ENCODE assay signal across 12 mouse cellular contexts in the genomic region with DNA sequence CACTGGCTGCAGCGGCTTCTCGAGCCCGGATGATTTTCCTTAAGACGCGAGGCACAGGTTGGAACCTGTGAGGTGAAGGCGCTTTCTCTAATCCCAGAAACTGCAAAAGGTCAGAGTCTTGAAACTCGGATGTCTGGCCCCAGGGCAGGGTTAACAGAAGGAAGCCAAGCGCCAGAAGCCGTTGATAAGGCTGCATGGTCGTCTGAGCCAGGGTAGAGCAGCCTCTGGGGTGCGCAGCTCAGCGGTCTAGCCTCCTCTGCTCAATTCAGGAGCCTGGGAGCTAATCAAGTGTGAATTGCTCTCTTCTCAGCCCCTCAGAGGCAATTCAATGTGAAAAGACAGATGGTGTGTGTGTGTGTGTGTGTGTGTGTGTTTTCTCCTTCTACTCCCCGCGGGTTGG. TPM values are rescaled to one million over a fixed set of nuclear protein-coding genes. Genes with fewer than 3 reads are reported as not detected.
A peak's percentile ranks its signal among the peaks of the same experiment; 100 is the strongest.
DNase-seq lines count a peak whose midpoint lies in the region; ATAC-seq lines count a peak whose summit lies in the region.
"Had no signal": no experiment of that assay in that cellular context is flagged by ENCODE, and none has a peak within 500 bp of the region (broad histone marks: within the 10 kb centered on the region; RNA-seq: fewer than 3 reads in every experiment).

A gene (minus strand): TSS at position 317 of the 400 bp plus-strand sequence.

- no peak within 1 kb of the TSS for H3K4me3 ChIP-seq in neural tube, embryonic 12.5 days
- H3K4me3 ChIP-seq in liver, embryonic 11.5 days (ENCODE audit: low read depth, low read length), result peak within 1 kb of the TSS; percentile 28; the same call in 1 of the 2 replicates

- 0 out of 2 replicates have a peak, but pooled peaks have one; percentile 33 for ATAC-seq in neural tube, embryonic 12.5 days (ENCODE audit: low FRiP score, low read depth)
- peak; percentile 86 for ATAC-seq in liver, embryonic 11.5 days (replicated peaks; ENCODE audit: low FRiP score)
- ATAC-seq in granulocyte monocyte progenitor cell, adult 5-6 weeks (replicated peaks; ENCODE audit: poor library complexity, severe bottlenecking), result no peak

- no peaks in the 10 kb centered on the region for H3K36me3 ChIP-seq in neural tube, embryonic 12.5 days
- H3K36me3 ChIP-seq in liver, embryonic 11.5 days (ENCODE audit: control insufficient read depth, insufficient read depth, low read length), result no peaks in the 10 kb centered on the region

- H3K27me3 ChIP-seq in neural tube, embryonic 12.5 days (replicated peaks), result no peaks in the 10 kb centered on the region
- no peaks in the 10 kb centered on the region for H3K27me3 ChIP-seq in liver, embryonic 11.5 days (replicated peaks; ENCODE audit: control insufficient read depth, insufficient read depth, low read length)

- H3K27ac ChIP-seq in neural tube, embryonic 12.5 days, result no peak within 1 kb of the TSS
- H3K27ac ChIP-seq in liver, embryonic 11.5 days (ENCODE audit: low read depth, low read length), result peak within 1 kb of the TSS; percentile 59
- H3K27ac ChIP-seq: kidney, postnatal 0 days had no signal

- peak; percentile 37 to 44 for DNase-seq in cerebellum, postnatal 14 days
- no peak for DNase-seq in cerebellum, postnatal 25 days
- no peak for DNase-seq in neural tube, embryonic 10.5 days (ENCODE audit: extremely low spot score, low spot score)
- peak; percentile 50 for DNase-seq in liver, embryonic 11.5 days (ENCODE audit: low spot score)
- DNase-seq in kidney, adult 18-20 months, result no peak
- DNase-seq in gastrocnemius, adult 8-10 months (ENCODE audit: low spot score in 2 of 2), result no peak
- DNase-seq: layer of hippocampus, postnatal 36 days had no signal

- no peak within 1 kb of the TSS for H3K9ac ChIP-seq in neural tube, embryonic 12.5 days
- peak within 1 kb of the TSS; percentile 62 for H3K9ac ChIP-seq in liver, embryonic 11.5 days (ENCODE audit: low read depth, low read length)

- H3K4me2 ChIP-seq in neural tube, embryonic 12.5 days (replicated peaks), result no peak within 1 kb of the TSS
- H3K4me2 ChIP-seq in liver, embryonic 11.5 days, result peak within 1 kb of the TSS; percentile 58
- H3K4me2 ChIP-seq: midbrain, embryonic 11.5 days had no signal

- WGBS in neural tube, embryonic 12.5 days, result 63% methylated on average over 14 of the region's 14 CpGs
- 16% methylated on average over 14 of the region's 14 CpGs for WGBS in liver, embryonic 11.5 days

- no peaks in the 10 kb centered on the region for H3K4me1 ChIP-seq in neural tube, embryonic 12.5 days
- peaks cover 6% of the 10 kb centered on the region for H3K4me1 ChIP-seq in liver, embryonic 11.5 days (replicated peaks; ENCODE audit: control insufficient read depth, insufficient read depth, low read length)

- H3K9me3 ChIP-seq in neural tube, embryonic 12.5 days, result no peaks in the 10 kb centered on the region
- H3K9me3 ChIP-seq in liver, embryonic 11.5 days (ENCODE audit: control insufficient read depth, low read length), result no peaks in the 10 kb centered on the region

RNA-seq across cellular contexts. Expression of the gene that starts here (rescaled TPM):
- not detected in 2 replicates for polyA plus RNA-seq in neural tube, embryonic 12.5 days (2016; fragmentation: Nextera tagmentation; extraction: Ambion mirVana)
- polyA plus RNA-seq in liver, embryonic 11.5 days (2014; fragmentation: Nextera tagmentation; extraction: Ambion mirVana), result 13.9 and 14.6 TPM in 2 replicates
- 3.5 and 3.8 TPM in 2 replicates for total RNA-seq in granulocyte monocyte progenitor cell, adult 5-6 weeks (2014; fragmentation: Nextera tagmentation)
- total RNA-seq in granulocyte monocyte progenitor cell, adult 5-6 weeks (2017), result 5.1 and 6.1 TPM in 2 replicates
- total RNA-seq in gastrocnemius, adult 8-10 months (2022), result not detected
- total RNA-seq: layer of hippocampus, postnatal 36 days; liver, adult 2 months had no signal
- polyA plus RNA-seq: kidney, postnatal 0 days had no signal

Comparison
In these comparisons a context has a peak if more than half of its experiments do, and no peak if none do; other contexts are left out.
1. RNA of the gene that starts here (total RNA-seq): 3.5 to 6.1 TPM in granulocyte monocyte progenitor cell, adult 5-6 weeks; not detected in gastrocnemius, adult 8-10 months; every median in the first group is over 4 times any median in the second.
2. RNA of the gene that starts here (polyA plus RNA-seq): 13.9 to 14.6 TPM in liver, embryonic 11.5 days; not detected in neural tube, embryonic 12.5 days; every median in the first group is over 10 times any median in the second.
3. DNase-seq: peak in cerebellum, postnatal 14 days (2 of 2) and liver, embryonic 11.5 days (single experiment); none in cerebellum, postnatal 25 days (0 of 2), neural tube, embryonic 10.5 days (single experiment), kidney, adult 18-20 months (single experiment) and gastrocnemius, adult 8-10 months (0 of 2).
4. Peak in ATAC-seq in neural tube, embryonic 12.5 days; RNA of the gene not detected or under 1 TPM.